Mouse (Mus musculus): Measurements from ENCODE around the gene Atf6.

The Atf6 gene

DNA sequence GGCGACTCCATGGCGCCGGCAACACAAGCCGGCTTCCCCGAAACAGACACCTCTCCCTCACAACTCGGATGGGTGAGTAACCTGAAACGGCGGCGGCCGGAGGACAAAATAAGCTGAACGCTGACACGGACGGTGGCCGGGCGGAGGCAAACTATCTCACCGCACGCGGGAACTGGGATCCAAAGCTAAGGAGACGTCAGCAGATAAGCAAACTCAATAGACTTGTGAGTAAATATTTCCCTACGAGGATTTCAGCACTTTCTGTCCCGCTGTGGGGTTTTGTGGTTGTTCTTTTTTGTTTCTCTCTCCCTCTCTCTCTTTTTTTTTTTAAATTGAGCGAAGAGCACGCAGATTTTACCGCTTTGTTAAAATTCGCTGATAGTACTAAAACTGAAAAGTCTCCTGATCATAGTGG lies at the start of gene Atf6:
Atf6 (minus strand) TSS at position 81 of the 415 bp plus-strand sequence.
- peak; percentile 93 for DNase-seq

- DNase-seq = no peak
These were observed 48.1 kb upstream of the Atf6 start for GRCm38 (mm10) chr1:170915657-170916056.

DNA sequence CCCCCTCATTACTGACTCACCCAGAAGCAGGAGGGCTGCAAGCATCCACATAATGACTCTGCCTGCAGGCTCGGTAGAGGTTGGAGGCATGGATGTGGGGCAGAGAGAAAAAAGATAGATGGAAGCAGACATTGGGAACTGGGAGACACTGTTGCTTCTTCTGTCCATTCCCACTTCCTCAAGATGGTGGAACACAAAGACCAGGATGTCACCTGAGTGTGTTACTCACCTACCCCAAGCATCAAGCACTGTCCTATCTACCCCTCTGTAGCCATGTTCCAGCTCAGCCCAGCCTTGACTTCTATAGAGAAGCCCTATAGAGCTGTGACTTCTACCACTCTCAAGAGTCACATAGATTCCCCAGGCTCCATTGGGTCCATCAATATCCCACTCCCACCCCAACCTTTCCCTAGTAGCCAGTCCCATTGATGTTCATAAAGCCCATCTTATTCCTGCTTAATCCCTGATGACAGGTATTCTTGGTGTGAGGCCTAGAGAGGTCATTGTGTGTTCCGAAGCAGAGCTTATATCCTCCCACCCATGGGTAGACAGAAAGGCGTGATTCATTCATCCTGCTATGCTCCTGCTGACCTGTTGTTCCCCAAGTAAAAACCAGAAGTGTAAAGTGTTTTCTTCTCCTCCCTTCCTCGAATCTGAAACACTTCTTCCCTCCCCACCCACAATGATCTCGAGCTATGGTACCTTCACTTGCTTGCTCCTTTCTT lies 45.5 kb upstream of the Atf6 start, which contains the start of gene Fcrlb:
Fcrlb (minus strand) TSS at position 51 of the 725 bp plus-strand sequence.
- DNase-seq = no peak

- DNase-seq = no peak
These were observed 44.5 kb upstream of the Atf6 start for GRCm38 (mm10) chr1:170911907-170912660.

DNA sequence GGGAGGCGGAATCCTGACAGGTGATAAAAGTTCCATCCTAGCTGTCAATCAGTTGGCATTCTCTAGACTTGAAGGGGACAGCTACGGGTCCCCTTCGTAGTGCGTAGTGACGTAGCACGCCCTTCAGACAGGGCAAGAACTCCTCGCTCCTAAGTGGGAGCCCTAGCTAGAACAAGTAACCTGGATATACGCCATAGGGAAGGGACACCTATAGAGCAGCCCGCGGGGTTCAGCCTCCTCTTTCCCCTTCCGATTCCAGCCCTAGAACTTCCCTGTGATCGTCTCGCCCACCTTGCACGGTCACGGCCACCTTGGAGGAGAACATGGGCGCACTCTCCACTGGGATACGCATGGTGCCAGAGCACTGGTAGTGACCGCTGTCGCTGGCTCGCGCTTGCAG lies 40.8 kb upstream of the Atf6 start:
- DNase-seq = no peak

GRCm38 (mm10) chr1:170907456-170908191 lies 40.1 kb upstream of the Atf6 start:
- no peak for DNase-seq

GRCm38 (mm10) chr1:170907111-170907455 lies 39.5 kb upstream of the Atf6 start:
- DNase-seq = no peak

DNA sequence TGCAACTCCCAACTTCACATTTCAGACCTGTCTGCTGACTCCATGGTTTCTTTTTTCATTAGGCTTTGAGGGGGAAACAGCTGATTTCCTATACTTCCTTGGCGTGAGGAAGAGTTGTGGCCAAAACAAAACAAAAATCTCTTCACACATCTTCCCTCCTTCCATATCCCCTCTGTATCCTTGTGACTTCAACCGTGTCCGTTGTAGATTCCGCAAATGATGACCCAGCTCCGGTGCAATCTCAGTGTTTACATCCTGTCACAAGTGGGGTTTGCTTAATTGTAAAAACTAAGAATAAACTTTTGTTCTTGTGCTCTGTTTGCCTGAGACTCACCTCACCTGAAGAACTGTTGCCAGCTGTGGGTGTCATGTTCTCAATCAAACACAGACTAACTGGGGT lies 35.9 kb upstream of the Atf6 start:
- no peak for DNase-seq

DNA sequence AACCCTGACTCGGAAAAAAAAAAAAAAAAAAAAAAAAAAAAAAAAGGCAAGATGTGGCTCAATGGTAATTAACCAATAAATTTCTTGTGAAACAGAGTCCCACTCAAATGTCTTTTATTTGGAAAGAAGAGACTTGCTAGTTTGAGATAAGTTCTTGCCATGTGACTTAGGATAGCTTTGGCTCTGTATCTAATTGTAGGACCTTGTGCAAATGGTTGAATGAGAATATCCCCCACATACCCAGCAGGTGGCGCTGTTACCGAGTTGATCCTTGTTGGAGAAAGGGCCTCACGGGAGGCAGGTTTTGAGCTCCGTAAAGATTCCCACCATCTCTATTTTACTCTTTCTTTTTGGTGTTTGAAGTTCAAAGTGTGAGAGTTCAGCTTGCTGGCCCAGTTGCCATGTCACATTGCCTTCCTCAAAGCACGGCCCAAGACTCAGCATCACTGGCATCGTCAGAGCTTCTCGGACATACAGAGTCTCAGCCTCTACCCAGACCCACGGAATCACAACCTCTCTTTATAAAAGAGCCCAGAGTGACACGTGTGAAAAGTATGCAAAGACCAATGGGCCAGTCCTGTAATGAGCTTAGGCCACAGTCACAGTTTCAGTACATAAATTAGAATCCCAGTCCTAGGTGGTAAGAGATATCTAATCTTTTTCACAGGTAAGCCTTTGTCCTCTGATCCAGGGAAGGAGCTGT lies 34.1 kb upstream of the Atf6 start:
- DNase-seq = peak; percentile 81

DNA sequence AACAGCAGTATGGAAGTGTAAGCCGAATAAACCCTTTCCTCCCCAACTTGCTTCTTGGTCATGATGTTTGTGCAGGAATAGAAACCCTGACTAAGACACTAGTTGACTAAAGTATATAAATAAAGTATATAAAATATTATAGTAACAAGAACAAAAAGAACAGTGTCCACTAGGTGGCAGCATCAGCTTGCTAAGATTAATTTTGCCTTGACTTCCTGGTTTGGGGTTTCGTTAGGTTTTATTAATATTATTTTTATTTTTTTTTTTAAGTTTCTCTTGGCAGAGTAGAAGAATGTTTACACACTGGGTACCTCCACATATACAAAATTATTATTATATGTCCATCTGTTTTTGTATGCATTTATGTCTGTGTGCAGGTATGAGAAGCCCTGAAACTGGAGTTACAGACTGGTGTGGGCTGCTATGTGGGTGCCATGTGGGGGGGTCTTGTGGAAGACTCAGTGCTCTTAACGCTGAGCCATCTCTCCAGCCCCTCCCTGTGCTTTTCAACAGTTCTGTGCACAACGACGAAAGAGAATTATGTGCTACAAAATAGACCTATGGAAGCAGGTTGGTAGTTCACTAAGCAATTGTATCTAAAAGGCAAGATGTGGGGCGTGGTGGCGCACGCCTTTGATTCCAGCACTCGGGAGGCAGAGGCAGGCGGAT lies 33.4 kb upstream of the Atf6 start:
- DNase-seq = no peak

DNA sequence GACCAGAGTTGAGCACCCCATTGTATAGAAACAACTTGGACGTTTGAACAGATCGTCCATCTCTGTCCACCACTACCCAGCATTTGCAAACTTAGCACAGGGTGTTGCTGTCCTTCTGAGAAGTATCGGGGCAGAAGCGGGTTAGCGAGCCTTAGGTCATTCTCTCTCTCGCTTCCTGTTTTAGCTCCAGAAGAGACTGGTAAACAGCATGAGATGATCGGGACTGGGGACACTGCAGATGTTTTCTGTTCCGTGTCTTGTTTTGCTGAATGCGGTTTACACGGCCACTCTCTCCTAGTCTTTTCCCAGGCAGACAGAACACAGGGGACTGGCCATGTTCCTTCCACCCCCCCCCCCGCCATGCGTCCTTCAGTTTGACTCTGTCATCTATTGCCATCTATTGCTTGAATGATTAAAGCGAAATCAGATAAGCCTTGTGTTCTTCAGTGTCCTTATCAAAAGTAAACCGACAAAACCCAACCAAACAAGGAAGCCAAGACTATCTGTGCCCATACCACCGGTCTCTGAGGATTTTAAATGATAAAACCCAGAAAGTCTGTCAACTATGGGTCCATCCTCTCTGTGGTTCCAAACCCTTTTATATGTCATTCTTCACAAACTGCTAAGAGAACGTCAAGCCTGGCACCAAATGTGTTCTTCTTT lies 31.0 kb upstream of the Atf6 start:
- peak; percentile 59 for DNase-seq

GRCm38 (mm10) chr1:170896651-170897281 lies 29.2 kb upstream of the Atf6 start:
- DNase-seq = no peak

DNA sequence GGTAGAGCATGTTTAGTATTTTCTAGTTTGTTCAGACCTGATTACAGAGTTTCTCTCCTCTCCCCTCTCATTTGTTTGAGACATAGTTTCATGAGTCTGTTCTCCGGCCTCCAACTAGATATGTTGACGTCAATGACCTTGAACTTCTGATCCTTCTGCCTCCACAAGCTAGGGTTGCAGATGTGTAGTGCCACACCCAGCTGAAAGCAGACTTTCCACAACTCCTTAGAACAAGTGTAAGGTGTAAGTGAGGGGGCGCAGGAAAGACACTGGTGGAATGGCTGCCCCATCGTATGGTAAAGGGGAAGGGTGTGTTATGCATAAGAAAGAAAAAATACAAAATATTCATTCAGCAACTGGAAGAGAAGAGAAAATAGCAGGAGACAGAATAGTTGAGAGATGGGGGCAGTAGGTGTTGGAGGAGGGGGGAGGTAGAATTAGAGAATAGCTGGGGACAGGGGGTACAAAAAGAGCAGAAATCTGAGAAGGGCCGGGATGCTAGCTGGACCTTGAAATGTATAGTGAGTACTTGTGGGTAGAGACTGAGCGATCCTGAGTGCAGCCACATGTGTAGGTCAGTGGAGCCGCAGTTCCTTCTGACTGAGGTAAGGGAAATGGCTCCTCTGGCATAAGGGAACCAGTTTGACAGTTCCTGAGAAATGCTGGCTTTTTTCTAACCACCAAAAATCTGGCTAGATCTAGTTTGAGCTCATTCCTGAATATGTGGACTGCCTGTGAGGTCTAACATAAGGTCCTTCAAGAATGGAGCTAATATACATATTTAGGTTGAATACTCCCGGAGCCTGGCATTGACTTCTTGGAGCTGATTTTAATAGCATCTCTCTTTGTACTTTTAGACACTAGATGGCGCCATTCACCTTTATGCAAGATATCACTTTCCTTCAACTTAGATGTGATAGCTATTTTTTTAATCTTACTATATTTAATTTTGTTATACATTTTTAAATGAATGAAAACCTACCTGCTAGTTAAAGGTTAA lies 27.3 kb upstream of the Atf6 start:
- no peak for DNase-seq

GRCm38 (mm10) chr1:170892279-170892678 lies 24.7 kb upstream of the Atf6 start:
- no peak for DNase-seq

GRCm38 (mm10) chr1:170891646-170892045 lies 24.1 kb upstream of the Atf6 start:
- no peak for DNase-seq

DNA sequence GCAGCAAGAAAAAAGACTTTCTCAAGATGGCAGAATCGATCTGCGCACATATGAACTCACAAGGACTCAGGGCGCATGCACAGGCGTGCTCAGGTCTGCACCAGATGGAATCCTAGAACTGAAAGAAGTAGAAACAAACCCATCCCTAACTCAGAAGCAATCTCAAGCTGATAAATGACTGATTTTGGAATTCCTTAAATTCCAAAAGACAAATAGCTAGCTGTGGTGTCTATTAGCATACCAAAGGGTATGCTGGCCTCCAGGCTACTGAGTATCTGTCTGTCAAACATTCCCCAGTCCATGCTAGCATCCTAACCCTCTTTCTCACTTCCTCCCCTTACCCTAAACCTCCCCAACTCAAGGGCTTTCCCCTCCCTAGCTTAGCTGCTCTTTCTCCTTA lies 21.7 kb upstream of the Atf6 start:
- DNase-seq = no peak

DNA sequence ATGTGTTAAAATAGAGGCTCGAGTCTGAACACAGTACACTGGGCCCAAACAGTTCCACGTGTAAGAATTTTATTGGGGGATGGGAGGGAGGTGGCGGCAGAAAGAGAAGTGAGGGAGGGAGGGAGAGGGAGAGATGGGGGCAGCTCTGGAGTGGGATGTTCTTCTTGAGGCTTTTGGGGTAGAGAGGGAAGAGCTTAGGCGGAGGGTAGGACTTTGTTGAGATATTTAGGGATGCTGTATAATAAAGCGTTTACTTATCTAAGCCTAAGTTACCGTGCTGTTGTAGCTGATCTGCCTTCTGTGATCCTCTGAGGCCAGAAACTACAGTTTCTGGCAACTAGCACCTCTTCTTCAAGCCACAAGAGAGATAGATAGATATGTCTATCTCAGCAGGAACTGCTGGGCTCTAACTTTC lies 18.5 kb upstream of the Atf6 start:
- no peak for DNase-seq

DNA sequence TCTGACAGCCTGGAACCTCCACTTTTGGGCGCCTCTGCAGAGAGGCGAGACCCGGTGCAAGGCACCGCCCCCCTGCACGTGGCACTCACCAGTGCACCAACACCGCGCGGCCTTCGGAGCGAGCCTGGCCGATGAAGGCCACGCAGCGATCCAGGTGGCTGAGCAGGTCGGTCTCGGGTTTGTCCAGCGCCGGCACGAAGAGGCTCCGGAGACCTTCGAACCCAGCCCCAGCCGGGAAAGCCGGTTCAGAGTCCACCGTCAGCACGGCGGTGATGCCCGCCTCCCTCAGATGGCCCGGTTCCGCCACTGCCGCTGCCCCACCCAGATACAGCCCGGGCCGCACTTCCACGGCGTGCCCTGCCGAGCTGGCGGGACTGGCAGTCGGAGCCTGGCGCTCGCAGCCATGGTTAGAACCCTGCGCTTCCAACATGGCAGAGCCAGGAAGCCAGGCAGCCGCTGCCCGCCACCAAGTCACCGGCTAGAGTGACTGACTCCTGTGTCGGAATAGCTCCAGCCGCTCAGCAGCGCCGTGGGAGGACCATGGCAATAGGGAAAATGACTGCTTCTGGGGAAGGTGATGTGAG lies 17.5 kb upstream of the Atf6 start, which contains the start of the genes Gm26620 and Dusp12:
Gm26620 (plus strand) TSS at position 88 of the 584 bp plus-strand sequence.
Dusp12 (minus strand) TSS at position 563 of the 584 bp plus-strand sequence.
- peak; percentile 93 for DNase-seq

DNA sequence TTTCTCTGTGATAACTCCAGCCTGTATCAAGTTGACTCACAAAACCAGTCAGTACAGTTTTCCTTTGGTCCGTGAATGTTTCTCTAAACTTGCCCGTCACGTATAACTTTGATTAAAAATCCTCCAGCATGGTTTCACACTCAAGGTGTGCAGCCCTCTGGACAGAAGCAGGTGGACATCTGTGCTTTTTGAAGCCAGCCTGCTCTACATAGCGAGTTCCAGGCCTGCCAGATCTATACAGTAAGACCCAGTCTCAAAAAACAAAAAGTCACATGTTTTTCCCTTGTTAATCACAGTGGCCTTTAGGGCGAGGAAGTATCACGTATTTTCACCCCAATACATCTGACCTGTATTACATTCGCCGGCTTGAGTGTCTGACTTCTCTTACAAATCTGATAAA lies 16.8 kb upstream of the Atf6 start:
- no peak for DNase-seq
